Mouse (Mus musculus) small intestine, adult 2 months (tissue): ENCODE measurements around the gene Sfmbt2.

ENCODE experiments used
- CTCF ChIP-seq: fragments of 200-500 bp; IDR thresholded peaks from 2 replicates; pipeline ENCODE4 v1.5.1; 2012; ENCODE audit warnings: low read depth, mild to moderate bottlenecking, control low read depth, inconsistent platforms, low read length, moderate library complexity, mixed read lengths; ENCODE audit not compliant: insufficient replicate concordance, insufficient read length; ENCODE audit errors: extremely low read depth
- POLR2A ChIP-seq: fragments of 200-500 bp; IDR thresholded peaks from 2 replicates; pipeline ENCODE4 v1.6.1; 2012; ENCODE audit warnings: low read depth, mild to moderate bottlenecking, control low read depth, inconsistent platforms, low read length, moderate library complexity

DNA sequence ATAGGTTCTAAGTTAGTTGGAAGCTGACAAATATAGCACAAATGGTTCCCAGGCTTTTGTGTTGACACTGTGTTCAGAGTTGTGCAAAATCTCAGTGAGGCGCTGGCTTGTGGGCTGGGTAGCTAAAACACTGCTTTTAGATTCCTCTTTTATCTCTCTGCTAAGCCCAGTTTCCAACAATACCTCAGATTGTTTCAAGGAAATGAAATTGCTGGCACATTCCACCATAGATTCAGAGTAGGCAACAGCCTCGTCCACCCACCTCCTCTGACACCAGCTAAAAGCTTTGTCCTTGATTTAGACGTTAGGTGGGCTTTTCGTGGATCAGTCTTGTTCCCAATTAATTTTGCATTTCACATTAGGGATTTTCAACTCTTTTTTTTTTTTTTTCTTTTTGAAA, 212.4 kb downstream of the Sfmbt2 start:
- TF ChIP-seq CTCF (no peak), POLR2A (no peak)
